Mouse (Mus musculus): ENCODE results near the gene Rbfox1.

DNA sequence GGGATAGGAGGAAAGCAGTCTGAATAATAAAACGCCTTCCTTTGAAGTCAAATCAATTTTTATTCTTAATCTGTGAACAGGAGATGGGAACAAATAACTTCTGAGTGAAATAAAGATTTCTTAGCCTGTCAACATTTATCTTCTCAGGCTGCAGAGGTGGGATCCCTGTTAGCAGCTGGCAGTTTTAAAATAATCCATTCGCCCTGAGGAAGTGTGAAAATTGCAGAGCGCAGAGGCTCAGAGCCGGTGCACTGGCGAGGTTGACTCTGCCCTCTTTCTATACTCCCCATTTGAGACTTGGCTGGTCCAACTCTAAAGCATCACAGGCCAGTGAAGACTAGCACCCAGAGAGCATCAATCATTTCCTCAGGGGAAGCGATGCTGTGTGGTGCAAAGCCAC, 342.3 kb downstream of the Rbfox1 start:
- TF ChIP-seq GABPA (IDR thresholded peaks at IDR 0.05; ENCODE audit: low read depth, low read length) (no peak), ZC3H11A (IDR thresholded peaks at IDR 0.05; ENCODE audit: low read depth, low read length) (no peak), POLR2AphosphoS2 (IDR thresholded peaks at IDR 0.05; ENCODE audit: low read length) (no peak), HCFC1 (IDR thresholded peaks at IDR 0.05; ENCODE audit: low read depth, low read length) (no peak), MAX (IDR thresholded peaks at IDR 0.05; ENCODE audit: low read length) (no peak), USF2 (IDR thresholded peaks at IDR 0.05; ENCODE audit: borderline replicate concordance in 1 of 2, insufficient read depth in 1 of 2, low read depth in 1 of 2, low read length in 2 of 2) (no peak), ZNF384 (IDR thresholded peaks at IDR 0.05; ENCODE audit: low read depth, low read length) (no peak)
